Mouse (Mus musculus) adrenal gland, postnatal 4 days (tissue): Measurements from ENCODE around the gene Ccdc34. TPM values are rescaled to one million over a fixed set of nuclear protein-coding genes. Genes with fewer than 3 reads are reported as not detected.

Experiments used
- DNase-seq, 2 experiments: peaks; one replicate each; pipeline ENCODE4 v3.0.0; 2021 to 2022; ENCODE audit warnings: low spot score in 2 of 2, mixed read lengths in 2 of 2
- total RNA-seq, 2 experiments: library from RNA; stranded (reverse); gene quantifications; 2 replicates each; pipeline ENCODE4 v1.2.3; 2021

Ccdc34 gene
- total RNA-seq, 2 experiments from 2014 or later: 25.0 to 31.0 TPM

DNA sequence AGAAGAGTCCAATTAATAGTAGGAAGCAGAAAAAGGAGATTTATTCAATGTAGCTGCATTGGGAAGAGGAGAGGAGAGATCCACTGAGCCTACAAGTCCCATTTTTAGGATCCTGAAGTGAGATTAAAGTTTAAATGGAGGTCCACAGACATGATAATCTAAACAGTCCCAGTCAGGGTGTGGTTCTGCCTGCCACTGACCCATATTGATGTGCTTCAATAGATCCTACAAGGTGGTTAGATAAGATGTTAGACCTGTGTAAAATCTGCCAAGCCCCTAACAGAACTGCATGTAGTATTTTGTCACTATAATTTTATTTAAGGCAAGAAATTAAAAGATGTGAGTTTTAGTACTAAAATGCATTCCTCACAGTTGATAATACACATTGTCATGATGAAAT is 24.2 kb upstream of the Ccdc34 start:
- no peak for DNase-seq

DNA sequence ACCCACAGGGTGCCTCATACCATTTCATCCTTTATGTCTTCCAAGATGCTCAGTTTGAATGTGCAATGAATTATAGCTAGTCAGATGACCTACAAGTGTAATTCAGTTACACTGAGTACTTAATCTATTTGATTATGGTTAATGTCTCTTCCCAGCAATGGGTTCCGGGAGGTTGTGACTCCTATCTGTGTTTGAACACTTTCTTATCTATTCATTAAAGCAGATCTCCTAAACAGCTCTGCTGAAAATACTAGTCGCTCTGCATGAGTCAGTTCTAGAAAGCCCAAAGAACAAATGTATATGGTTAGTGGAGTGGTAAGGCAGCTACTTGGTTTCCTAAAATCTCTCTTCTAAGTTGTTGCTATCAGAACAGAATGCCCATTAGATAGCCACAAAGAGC is 22.6 kb upstream of the Ccdc34 start:
- DNase-seq: no peak

DNA sequence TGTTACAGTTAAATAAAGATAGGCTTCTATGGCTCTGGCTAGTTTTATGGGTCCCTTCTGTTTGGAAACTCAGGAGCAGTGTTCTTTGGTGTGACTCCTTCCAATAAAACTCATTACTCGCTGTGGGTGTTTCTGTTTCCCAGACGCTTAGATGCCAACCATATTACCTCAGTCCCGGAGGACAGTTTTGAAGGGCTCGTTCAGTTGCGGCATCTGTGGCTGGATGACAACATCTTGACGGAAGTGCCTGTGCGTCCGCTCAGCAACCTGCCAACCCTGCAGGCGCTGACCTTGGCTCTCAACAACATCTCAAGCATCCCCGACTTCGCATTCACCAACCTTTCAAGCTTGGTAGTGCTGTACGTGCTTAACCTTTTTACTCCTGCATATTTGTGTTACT is 21.2 kb upstream of the Ccdc34 start:
- no peak for DNase-seq

DNA sequence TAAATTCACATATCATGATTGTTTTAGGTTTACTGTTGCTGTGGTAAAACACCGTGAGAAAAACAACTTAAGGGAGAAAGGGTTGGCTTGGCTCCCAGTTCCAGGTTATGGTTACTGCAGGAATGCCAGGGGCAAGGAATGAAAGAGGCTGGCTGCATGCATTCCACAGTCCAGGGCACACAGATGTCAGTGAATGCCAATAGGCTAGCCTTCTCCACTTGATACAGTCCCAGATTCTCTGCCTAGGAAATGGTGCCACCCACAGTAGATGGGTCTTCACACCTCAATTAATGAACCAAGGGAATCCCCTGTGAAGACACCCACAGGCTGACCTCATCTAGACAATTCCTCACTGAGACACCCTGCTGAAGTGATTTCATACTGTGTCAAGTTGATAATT is 12.9 kb upstream of the Ccdc34 start:
- DNase-seq: no peak

DNA sequence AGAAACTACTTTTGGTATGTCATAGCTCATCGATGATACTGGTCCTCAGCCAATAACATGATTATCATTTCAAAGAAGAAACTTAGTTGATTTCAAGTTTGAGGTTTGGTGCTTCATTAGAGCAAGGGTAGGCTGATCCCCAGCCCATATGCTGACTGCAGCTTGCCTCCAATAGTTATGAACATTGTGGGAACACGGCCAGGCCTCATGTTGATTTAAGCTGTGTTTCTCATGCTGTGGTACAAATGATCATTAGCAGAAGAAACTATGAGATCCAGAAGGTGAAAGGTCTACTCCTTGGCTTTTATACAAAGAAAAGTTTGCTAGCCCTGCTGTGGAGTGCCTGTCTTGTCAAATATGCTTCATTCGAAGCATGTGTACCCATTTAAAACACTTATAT is 12.5 kb upstream of the Ccdc34 start:
- no peak for DNase-seq

DNA sequence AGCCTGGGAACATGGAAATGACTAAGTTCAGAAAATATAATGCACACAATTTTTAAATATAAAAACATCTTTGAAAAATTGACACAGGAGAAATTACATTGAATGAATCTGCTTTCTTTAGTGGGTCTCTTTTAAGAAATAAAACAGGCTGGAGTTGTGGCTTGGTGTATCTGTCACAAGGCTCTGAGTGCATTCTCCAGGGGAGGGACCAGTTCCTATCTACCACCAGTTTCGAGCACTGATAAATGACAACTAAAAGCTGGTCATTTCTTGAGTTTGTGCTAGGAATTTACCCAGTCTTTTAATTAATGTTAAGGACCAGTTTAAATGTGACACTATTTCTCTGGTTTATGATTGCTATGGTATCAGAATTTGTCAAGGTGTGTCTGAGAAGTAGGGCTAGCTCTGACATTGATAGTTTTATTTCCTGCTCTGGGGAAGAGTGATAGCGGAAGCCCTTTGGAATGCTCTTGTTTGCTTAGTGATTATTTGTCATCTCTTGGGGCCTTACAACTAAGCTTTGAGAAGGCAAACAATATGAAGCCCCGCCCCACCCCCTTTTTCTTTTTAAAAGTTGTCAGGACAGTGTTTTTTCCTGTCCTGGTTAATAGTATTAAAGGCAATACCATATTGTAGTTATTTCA is 11.9 kb upstream of the Ccdc34 start:
- no peak for DNase-seq

DNA sequence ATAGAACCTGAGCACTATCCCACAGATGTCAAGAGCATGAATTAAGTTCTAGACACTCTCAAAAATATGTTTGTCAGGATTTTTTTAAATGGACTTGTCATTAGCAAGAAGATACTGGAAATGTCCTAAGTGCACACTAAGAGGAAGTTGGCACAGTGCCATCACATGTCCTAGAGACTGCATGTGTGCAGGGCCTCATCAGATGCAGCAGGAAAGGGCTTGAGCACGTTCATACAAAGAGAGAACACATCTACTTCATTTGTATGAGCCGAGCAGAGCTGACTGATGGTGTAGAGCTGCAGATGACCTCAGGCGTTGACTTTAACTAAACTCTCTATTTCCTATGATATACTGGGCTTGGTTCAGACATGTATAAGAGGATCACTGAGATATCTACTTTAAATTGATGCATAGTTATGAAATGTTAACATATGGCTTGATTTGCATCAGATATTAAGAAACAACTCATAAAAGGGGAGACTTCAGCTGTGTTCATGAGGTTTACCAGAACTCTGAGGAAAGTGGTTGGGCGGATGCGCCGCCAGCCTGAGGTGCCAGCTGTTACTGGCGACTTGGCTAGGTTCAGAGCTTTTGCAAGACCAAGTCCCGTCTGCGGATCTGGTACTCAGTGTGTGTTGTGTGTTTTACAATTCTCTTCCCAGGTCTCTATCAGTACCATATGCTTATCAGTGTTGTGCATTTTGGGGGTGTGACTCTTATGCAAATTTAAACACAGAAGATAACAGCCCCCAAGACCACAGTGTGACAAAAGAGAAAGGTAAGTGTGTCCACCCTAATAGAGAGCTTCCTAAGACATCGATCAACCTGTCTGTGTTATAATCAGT is 10.0 kb upstream of the Ccdc34 start:
- DNase-seq: no peak

DNA sequence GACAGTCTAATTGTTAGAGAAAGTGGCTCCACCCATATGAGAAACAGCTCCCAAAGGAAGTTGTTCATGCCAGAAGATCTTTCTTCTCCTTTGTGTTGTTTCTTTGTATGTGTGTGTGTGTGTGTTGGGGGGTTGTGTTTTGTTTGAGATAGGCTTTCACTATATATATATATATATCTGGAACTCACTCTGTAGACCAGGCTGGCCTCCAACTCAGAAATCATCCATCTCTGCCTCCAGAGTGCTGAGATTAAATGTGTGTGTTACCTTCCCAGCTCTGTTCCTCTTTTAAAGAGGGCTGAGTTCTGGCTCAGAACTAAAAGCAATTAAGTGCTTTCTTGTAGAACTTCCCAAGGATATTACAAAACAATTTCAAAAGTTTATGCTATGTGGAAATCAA is 8.2 kb upstream of the Ccdc34 start:
- no peak for DNase-seq

DNA sequence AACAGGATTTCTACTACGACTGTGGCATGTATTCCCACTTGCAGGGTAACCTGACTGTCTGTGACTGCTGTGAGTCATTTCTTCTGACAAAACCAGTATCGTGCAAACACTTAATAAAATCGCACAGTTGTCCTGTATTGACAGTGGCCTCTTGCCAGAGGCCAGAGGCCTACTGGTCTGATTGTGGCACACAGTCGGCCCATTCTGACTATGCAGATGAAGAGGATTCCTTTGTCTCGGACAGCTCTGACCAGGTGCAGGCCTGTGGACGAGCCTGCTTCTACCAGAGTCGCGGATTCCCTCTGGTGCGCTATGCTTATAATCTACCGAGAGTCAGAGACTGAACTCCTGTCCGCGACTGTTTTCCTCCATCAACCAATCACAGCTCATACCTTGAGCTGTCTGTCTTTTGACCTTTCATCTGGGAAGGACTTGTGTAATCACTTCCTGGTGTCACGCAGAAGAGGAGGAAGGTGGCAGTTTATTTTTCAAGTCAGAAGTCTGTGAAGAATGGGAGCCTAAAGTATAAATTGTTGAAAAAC is 5.4 kb upstream of the Ccdc34 start:
- no peak for DNase-seq

DNA sequence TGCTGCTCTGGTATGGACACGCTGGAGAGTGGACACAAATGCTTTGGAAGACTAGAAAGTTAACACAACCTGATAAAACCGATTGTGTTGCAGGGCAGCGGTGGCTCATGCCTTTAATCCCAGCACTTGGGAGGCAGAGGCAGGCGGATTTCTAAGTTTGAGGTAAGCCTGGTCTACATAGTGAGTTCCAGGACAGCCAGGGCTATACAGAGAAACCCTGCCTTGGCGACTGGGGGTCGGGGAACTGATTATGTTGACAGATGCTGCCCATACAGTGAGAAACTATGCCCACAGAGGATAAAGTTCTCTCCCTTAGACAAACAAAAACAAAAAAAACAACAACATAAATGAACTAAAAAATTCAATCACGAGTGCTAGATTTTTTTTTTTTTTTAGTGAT is 530 bp upstream of the Ccdc34 start:
- DNase-seq: no peak

DNA sequence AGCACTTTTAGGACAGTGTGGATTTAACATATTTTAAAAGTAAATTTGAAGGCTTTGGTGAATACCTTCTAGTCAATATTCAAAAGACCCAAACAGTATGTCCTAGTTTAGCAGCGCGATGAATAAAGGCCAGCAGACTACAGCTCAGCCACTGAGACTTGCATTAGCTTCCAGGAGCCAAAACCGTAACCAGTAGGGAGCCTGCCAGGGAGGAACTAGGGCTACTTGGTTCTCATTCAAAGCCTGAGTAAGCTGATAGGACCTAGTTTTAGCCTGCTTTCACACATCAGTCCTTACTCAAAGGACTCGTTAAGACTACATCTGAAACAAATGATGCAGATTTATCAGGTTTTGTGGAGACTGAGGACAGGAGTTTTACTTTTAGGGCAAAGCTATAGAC is 2.0 kb downstream of the Ccdc34 start:
- no peak for DNase-seq

DNA sequence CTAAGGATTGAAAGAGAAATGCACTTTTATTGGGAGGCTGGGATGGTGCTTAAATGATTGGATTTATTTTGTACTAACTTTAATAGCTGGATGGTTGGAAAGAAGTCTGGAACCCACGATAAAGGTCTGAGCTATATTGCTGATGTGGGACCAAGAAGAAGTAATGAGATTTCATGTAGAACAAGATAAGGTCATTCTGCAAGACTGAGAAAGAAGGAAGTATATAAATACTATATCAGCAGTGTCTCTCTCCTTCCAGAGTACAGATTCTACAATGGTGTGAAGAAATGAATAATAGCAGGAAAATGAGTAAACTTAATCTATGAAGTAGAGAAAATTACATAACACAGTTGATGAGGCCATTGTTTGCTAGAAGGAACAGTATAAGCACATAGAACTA is 2.8 kb downstream of the Ccdc34 start:
- DNase-seq: no peak

DNA sequence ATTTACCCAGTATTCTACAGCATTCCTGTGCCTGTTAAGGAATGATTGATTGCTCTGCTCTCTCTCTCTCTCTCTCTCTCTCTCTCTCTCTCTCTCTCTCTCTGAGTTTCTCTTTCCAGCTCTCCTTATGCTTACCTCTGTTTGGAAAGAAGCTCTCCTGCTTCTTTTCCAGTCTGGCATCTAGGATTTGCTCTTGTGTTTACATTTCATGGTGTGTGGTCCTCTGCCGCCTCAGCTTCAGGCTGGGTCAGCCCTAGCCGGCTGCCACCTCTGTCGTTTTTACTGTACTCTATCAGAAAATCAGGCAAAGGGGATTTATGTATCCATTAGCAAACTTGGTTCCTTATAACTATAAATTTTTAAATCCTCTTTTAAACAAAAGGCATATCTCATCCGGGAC is 18.6 kb downstream of the Ccdc34 start:
- DNase-seq: no peak

DNA sequence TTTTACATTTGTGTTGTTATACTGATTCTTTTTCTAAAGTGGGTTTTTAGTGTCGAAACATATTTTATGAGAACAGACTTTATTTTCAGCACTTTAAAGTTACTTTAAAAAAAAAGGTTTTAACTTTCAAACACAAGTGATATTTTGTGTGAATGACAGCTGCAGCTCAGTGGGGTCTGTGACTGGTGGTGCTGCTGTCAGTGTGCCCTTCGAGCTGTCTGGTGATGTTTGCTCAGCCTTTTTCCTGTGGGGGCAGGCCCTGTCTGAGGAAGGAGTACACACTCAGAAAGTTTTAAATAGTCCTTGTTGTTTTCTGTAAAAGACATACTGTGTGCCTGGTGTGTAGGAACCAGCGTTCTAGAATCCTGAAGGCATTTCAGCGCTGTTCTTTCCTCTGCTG is 19.0 kb downstream of the Ccdc34 start:
- no peak for DNase-seq

DNA sequence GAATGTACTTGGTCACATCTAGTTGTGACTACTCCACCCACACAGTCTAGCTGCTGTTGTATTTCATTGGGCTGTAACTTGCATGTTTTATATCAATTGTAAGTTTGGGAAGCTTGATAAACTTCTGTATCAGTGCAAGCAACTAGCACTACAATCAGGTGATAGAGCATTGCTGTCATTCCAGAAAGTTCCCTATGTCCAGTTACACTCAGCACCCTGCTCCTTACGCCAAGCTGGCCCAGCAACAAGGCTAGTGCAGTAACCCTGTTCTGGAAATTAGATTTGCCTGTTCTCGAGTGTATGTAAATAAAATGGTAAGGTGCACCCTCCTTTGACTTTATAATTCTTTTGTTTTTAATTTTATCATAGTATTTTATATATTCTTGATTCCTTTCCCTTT is 19.6 kb downstream of the Ccdc34 start:
- DNase-seq: no peak

DNA sequence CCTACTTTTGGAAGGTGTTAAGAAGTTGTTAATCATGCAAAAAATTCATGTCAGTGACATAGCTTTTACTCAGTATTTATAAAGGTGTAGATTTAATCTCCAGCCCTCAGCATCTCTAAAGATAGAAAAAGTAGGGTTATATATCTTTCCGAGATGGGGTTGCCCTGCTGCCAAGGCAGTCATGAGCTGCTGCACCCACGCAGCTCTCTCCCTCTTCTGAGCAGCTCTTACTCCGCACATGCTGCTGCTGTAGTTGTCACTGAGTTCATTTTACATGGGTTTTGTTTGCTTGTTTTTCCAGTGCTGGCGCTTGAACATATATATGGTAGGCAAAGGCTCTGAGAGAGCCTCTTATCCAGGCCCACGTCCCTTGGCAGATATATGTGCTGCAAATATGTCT is 20.7 kb downstream of the Ccdc34 start:
- no peak for DNase-seq

DNA sequence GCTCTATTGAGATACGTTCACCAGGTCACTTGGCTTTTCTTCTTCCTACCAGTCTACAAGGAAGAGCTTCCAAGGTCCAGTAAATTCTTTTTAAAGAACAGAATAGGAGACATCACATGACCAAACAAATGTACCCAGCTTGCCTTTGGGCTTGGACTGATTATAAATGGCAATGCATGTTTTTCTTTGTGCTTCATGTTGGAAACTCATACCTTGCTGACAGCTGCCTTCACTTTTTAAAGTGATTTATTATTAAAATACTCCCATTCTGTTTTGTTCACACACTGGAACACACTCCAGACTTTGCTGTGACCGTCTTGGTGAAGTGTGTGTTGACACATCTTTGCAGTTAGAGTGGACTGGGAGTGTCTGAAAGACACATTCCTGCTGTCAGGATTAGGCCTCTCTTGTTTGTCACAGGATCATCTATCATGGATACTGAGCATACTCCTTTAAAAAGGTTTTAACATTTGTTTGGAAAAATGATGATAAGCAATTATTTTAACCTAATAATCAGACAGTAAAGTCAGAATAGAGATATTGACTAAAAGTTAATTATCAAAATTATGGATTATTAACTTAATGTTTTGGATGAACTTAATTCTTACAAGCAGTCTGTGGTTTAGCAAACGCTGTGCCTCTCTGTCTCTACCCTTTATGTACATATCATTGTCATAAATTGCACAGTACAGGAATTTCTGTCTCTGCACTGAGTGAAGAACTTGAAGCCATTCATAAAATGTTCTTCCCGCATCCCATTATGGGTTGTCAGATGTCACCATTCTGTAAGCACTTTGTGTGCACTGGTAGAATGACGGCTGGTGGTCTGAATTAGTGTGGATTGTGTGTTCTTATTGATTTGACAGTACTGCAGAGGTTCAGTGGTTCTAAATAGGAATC is 25.5 kb downstream of the Ccdc34 start:
- no peak for DNase-seq

DNA sequence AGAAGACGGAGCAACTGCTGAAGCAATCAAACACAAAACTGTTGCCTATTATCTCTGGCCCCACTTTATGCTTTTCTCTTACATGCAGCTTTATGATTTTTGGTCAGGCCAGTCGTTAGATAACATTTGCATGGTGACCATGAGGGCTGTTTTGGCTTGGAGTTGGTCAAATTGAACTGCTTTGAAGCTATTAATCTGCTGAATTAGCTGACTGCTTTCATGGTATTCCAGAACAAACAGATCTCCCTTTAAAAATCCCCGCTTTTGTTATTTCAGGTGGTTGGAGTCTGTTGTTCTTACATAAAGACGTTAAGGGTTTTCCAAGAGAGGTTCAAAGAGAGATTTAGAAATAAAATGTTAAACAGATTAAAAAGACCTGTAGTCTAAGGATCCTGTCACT is 40.8 kb downstream of the Ccdc34 start:
- DNase-seq: no peak

DNA sequence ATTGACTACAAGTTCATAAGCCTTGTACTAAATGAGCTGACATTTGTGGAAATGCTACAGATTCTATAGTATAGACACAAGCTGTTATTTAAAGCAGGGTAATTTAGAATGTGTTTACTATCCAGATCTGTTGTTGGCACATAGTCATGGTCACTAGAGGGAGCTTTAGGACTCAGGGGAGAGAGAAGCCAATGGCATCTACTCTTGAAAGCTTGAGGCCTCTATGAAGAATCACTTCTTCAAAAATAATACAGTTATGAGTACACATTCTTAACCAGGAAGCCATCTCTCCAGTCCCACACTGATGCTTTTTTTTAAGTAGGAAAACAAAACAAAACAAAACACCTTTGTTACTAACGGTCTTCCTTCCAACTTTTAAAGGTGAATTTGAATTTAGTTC is 45.5 kb downstream of the Ccdc34 start:
- no peak for DNase-seq

DNA sequence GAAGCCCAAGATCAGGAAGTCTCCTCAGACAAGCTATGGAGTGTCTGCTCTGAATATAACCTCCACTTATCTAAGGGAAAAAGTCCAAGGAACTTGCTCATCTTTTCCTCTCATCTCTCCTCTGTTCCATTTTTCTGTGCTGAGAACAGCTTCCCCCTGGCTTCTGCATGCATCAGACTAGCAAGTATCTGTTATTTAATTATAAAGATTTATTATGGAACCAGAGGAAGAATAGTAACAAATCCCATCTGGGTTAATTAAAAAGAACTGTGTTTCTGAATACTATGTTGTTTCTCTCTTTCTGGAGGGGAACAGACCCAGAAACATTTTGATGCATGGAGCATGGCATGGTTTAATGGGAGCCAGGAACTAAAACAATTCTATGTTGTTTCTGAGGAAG is 51.3 kb downstream of the Ccdc34 start:
- no peak for DNase-seq

DNA sequence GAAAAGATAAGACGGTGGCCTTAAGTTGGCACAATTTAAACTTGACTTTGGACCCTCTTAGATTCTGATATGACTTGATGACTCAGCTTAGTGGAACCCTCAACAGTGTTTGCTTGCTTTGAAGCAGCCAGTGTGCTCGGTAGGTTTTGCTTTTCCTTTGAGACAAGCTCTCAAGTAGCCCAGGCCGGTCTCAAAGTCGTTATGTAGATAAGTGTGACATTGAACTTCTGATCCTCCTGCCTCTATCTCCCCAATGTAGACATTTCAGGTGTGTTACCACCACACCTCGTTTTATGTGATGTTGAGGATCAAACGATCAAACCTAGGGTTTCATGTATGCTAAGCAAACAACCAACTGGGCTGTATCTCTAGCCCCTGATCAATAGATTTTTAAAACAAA is 55.4 kb downstream of the Ccdc34 start:
- no peak for DNase-seq
